Mouse (Mus musculus): ENCODE data around the gene Phf14.
"Not testable (repeated sequence)": the region's sequence is repeated elsewhere in the genome, so short reads cannot be mapped to it uniquely, and the experiment has no call there.

DNA sequence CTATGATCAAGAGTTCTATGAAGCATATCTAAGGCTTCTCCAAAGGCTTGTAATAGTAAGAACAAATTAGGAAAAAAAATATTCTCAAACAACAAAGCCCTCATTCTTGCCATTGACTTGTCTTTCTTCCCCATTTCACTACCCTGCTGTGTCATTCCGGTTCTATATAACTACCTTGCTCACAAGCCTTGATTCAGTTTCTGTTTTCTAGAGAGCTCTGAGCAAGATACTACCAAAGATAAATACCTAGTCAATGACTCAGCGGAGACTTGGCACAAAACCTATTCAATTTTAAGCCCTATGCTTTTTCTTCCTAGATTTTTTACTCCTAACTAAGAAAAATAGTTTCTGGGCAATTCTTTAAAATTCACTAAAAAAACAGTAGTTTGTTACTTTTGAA is 32.2 kb upstream of the Phf14 start:
- TF ChIP-seq POLR2A (IDR thresholded peaks at IDR 0.05; ENCODE audit: borderline replicate concordance, low read depth, low read length); CTCF (IDR thresholded peaks at IDR 0.05; ENCODE audit: low read depth, low read length): not testable (repeated sequence)

Measured in bone marrow macrophage, adult 2 months (primary cell).